Mouse (Mus musculus): Measurements from ENCODE around the gene Ppif.

DNA sequence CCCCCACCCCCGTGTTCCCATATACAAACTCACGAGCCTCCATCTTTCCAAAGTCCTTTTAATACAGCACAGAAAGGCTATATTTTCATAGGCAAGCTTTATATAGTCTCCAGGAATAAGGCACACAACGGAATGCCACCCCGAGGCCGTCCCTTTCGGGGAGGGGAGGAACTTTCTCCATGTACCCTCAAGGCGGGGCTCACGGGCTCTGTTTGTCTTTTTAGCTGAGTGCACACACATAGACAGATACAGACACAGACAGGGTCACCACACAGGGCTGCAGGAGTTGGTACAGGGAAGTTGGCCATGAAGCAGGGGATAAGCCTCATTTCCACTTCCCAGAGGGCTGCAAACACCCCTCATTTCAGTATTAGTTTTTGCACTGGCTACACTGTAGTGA lies 17.6 kb downstream of the Ppif start:
- TF ChIP-seq ZC3H11A (IDR thresholded peaks at IDR 0.05; ENCODE audit: borderline replicate concordance, low read depth, low read length) = no peak
- no peak for TF ChIP-seq HCFC1 (IDR thresholded peaks at IDR 0.05; ENCODE audit: borderline replicate concordance, insufficient read depth, low read length)
- TF ChIP-seq ZNF384 (IDR thresholded peaks at IDR 0.05; ENCODE audit: low read depth, low read length) = no peak
- TF ChIP-seq MAFK (IDR thresholded peaks at IDR 0.05; ENCODE audit: insufficient read depth, low read depth, low read length) = no peak

All from ES-E14 (cell line).